Comparison of ENCODE assay signal across 8 mouse cellular contexts in the genomic region with DNA sequence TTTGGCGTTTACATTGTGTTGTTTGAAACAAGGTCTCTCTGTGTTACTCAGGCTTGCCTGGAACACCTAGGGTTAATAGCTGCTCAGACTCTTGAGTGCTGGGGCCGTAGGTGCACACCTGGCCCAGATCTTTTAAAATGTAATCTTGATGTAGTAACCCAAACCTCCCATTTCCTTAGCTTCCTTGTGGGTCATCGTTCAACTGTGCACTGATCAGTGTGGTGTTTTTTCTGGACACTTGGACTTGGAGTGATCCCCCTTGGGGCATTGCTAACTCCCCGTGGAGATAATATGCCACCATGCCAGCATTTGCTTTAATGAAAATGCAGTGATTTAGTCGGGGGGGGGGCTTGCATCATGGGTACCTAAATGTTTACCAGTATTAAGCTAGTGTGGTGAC.
DNase-seq lines count a peak whose midpoint lies in the region; ATAC-seq and TF ChIP-seq lines count a peak whose summit lies in the region.

No protein-coding gene starts in this region.

- peak overlapping the region; percentile 91 for H3K27ac ChIP-seq in heart, embryonic 12.5 days (ENCODE audit: poor library complexity, severe bottlenecking)
- H3K27ac ChIP-seq in MEL (ENCODE audit: control insufficient read depth, low read depth, low read length), result peak overlapping the region; percentile 96
- peak overlapping the region; percentile 17; the same call in 1 of the 2 replicates for H3K27ac ChIP-seq in forebrain, embryonic 15.5 days (replicated peaks)
- H3K27ac ChIP-seq in liver, embryonic 15.5 days (replicated peaks), result peak overlapping the region; percentile 66

- H3K4me2 ChIP-seq in heart, embryonic 12.5 days, result peak overlapping the region; percentile 23
- H3K4me2 ChIP-seq in forebrain, embryonic 15.5 days (replicated peaks), result no peak overlapping the region
- no peak overlapping the region; the same call in 1 of the 2 replicates for H3K4me2 ChIP-seq in liver, embryonic 15.5 days

- H3K9ac ChIP-seq in heart, embryonic 12.5 days, result no peak overlapping the region
- no peak overlapping the region for H3K9ac ChIP-seq in MEL (ENCODE audit: control insufficient read depth, low read depth, low read length, poor library complexity, severe bottlenecking)
- no peak overlapping the region for H3K9ac ChIP-seq in forebrain, embryonic 15.5 days (replicated peaks)
- no peak overlapping the region for H3K9ac ChIP-seq in liver, embryonic 15.5 days

- no peak overlapping the region for H3K4me3 ChIP-seq in heart, embryonic 12.5 days
- no peak overlapping the region for H3K4me3 ChIP-seq in MEL (ENCODE audit: control insufficient read depth in 1 of 2, insufficient read depth in 1 of 2, low read depth in 2 of 2, low read length in 2 of 2)
- H3K4me3 ChIP-seq in forebrain, embryonic 15.5 days, result no peak overlapping the region
- H3K4me3 ChIP-seq in liver, embryonic 15.5 days (replicated peaks), result no peak overlapping the region

- no peak for TF ChIP-seq POLR2A in MEL (IDR thresholded peaks at IDR 0.05; ENCODE audit: control insufficient read depth in 1 of 2, insufficient read depth in 1 of 2, low read depth in 1 of 2, low read length in 2 of 2, poor library complexity in 1 of 2)

- TF ChIP-seq EP300 in MEL (IDR thresholded peaks at IDR 0.05; ENCODE audit: low read depth in 1 of 2, low read length in 2 of 2), result no peak

- no peaks in the 10 kb centered on the region for H3K36me3 ChIP-seq in heart, embryonic 12.5 days
- H3K36me3 ChIP-seq in MEL (ENCODE audit: control insufficient read depth in 1 of 2, insufficient read depth in 2 of 2, low read length in 2 of 2), result peaks cover 0 to 88% of the 10 kb centered on the region in 2 experiments; a peak in 3 of 4 replicates
- H3K36me3 ChIP-seq in forebrain, embryonic 15.5 days, result no peaks in the 10 kb centered on the region
- H3K36me3 ChIP-seq in liver, embryonic 15.5 days (replicated peaks), result no peaks in the 10 kb centered on the region

- H3K4me1 ChIP-seq in heart, embryonic 12.5 days (replicated peaks), result peaks cover 78% of the 10 kb centered on the region
- H3K4me1 ChIP-seq in MEL (ENCODE audit: control insufficient read depth in 1 of 2, insufficient read depth in 2 of 2, low read length in 2 of 2), result peaks cover 72 to 78% of the 10 kb centered on the region in 2 experiments
- H3K4me1 ChIP-seq in forebrain, embryonic 15.5 days, result peaks cover 34% of the 10 kb centered on the region
- peaks cover 46% of the 10 kb centered on the region for H3K4me1 ChIP-seq in liver, embryonic 15.5 days (replicated peaks)

- H3K79me2 ChIP-seq in MEL (ENCODE audit: control insufficient read depth, insufficient read depth, low read length, poor library complexity), result peaks cover 22% of the 10 kb centered on the region

- no peak for ATAC-seq in heart, embryonic 12.5 days (ENCODE audit: insufficient number of reproducible peaks, low FRiP score)
- ATAC-seq in forebrain, embryonic 15.5 days (replicated peaks), result 0 out of 2 replicates have a peak, but pooled peaks have one; percentile 2
- no peak for ATAC-seq in liver, embryonic 15.5 days (ENCODE audit: insufficient read depth)

- intact Hi-C loops in left cerebral cortex, postnatal 36 days (cut with DNase I), result loop anchor here (5.0 kb wide), 1 partner anchor 37 kb away; no protein-coding TSS in a partner anchor

- 38% methylated on average over 5 of the region's 5 CpGs for WGBS in heart, embryonic 12.5 days
- WGBS in forebrain, embryonic 15.5 days, result 25% methylated on average over 5 of the region's 5 CpGs
- WGBS in liver, embryonic 15.5 days (ENCODE audit: insufficient replicate concordance), result 27% methylated on average over 5 of the region's 5 CpGs

- no peak for TF ChIP-seq RAD21 in MEL (IDR thresholded peaks at IDR 0.05; ENCODE audit: low read depth, low read length)

- DNase-seq in heart, adult 18-20 months, result no peak
- no peak for DNase-seq in MEL (ENCODE audit: low read depth, low spot score)
- no peak for DNase-seq in spleen, adult 12 weeks (ENCODE audit: low spot score)
- DNase-seq in Muller cell, postnatal 12 days (ENCODE audit: inconsistent ontology term), result no peak
- DNase-seq in left cerebral cortex, postnatal 36 days (ENCODE audit: low spot score in 2 of 2), result no peak

- no peak for TF ChIP-seq CTCF in MEL (IDR thresholded peaks at IDR 0.05 in 2 of 3, conservative IDR thresholded peaks at IDR 0.05 in 1 of 3; ENCODE audit: control insufficient read depth in 1 of 3, insufficient read depth in 1 of 3, low read depth in 2 of 3, low read length in 3 of 3, poor library complexity in 1 of 3, severe bottlenecking in 1 of 3)

- no peaks in the 10 kb centered on the region for H3K27me3 ChIP-seq in heart, embryonic 12.5 days (replicated peaks)
- H3K27me3 ChIP-seq in MEL (ENCODE audit: control insufficient read depth in 1 of 2, insufficient read depth in 2 of 2, low read length in 2 of 2), result no peaks in the 10 kb centered on the region
- H3K27me3 ChIP-seq in forebrain, embryonic 15.5 days, result no peaks in the 10 kb centered on the region
- no peaks in the 10 kb centered on the region for H3K27me3 ChIP-seq in liver, embryonic 15.5 days

- no peaks in the 10 kb centered on the region for H3K9me3 ChIP-seq in heart, embryonic 12.5 days (replicated peaks)
- H3K9me3 ChIP-seq in MEL (replicated peaks; ENCODE audit: insufficient read depth, low read length), result no peaks in the 10 kb centered on the region
- no peaks in the 10 kb centered on the region for H3K9me3 ChIP-seq in forebrain, embryonic 15.5 days
- no peaks in the 10 kb centered on the region for H3K9me3 ChIP-seq in liver, embryonic 15.5 days (replicated peaks)

TF ChIP-seq in MEL, 35 proteins besides CTCF, POLR2A, EP300 and RAD21:
- TF ChIP-seq TCF12 (IDR thresholded peaks at IDR 0.05; ENCODE audit: low read depth, low read length), result no peak
- TF ChIP-seq ZNF384 (IDR thresholded peaks at IDR 0.05; ENCODE audit: low read depth, low read length), result no peak
- no peak for TF ChIP-seq MYB (IDR thresholded peaks at IDR 0.05; ENCODE audit: low read depth, low read length)
- no peak for TF ChIP-seq MYC (IDR thresholded peaks at IDR 0.05; ENCODE audit: low read depth, low read length)
- TF ChIP-seq TBP (IDR thresholded peaks at IDR 0.05; ENCODE audit: low read depth, low read length), result no peak

Comparison
In these comparisons a context has a peak if more than half of its experiments do, and no peak if none do; other contexts are left out.
1. H3K27ac ChIP-seq: peak in every context shown above with its lines; median percentile 96 in MEL; 91 in heart, embryonic 12.5 days; 66 in liver, embryonic 15.5 days; 17 in forebrain, embryonic 15.5 days.